Mouse (Mus musculus) brain, embryonic 14.5 days (tissue): Measurements from ENCODE around the gene Cdkn2aipnl. TPM values are rescaled to one million over a fixed set of nuclear protein-coding genes. Genes with fewer than 3 reads are reported as not detected.

Experiments used
- DNase-seq: peaks from one replicate; pipeline ENCODE4 v3.0.0-alpha.2; 2011; ENCODE audit warnings: low read depth
- CTCF ChIP-seq: fragments of 200-500 bp; IDR thresholded peaks from 2 replicates; pipeline ENCODE4 v1.5.1; 2012; ENCODE audit warnings: inconsistent platforms, mild to moderate bottlenecking, moderate library complexity, borderline replicate concordance; ENCODE audit not compliant: insufficient read depth, insufficient read length; ENCODE audit errors: extremely low read depth
- POLR2A ChIP-seq: fragments of 200-500 bp; IDR thresholded peaks from 2 replicates; pipeline ENCODE4 v1.6.1; 2012; ENCODE audit warnings: mild to moderate bottlenecking, inconsistent platforms, borderline replicate concordance; ENCODE audit not compliant: poor library complexity, insufficient read depth, insufficient read length, severe bottlenecking; ENCODE audit errors: extremely low read depth
- polyA plus RNA-seq: library from polyadenylated mRNA; depleted of rRNA; stranded (reverse); fragments of >200 nt; gene quantifications from 2 replicates; pipeline ENCODE4 v1.2.3, GENCODE M21; 2012

The Cdkn2aipnl gene
- polyA plus RNA-seq, 1 experiment, result 56.4 TPM

DNA sequence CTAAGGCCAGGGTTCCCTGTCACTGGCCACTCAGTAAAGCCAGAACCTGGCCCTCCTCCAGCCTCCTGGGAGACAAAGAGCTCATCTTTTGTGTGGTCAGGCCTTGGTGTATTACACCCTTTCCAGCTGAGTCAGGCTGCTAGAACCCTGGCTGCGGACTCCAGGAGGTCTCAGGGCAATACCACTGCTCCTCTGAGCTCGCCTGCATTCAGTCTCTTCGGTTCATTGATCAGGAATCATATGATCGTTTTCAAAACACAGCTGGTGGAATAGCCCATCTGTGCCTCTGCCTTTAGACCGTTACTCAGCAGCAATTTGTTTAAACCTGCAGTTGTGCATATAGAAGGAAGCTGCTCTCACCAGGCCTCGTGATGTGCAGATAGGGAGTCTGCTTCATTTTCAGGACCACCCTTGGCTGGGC lies 30.1 kb upstream of the Cdkn2aipnl start:
- no peak for DNase-seq
- TF ChIP-seq CTCF (no peak), POLR2A (no peak)

DNA sequence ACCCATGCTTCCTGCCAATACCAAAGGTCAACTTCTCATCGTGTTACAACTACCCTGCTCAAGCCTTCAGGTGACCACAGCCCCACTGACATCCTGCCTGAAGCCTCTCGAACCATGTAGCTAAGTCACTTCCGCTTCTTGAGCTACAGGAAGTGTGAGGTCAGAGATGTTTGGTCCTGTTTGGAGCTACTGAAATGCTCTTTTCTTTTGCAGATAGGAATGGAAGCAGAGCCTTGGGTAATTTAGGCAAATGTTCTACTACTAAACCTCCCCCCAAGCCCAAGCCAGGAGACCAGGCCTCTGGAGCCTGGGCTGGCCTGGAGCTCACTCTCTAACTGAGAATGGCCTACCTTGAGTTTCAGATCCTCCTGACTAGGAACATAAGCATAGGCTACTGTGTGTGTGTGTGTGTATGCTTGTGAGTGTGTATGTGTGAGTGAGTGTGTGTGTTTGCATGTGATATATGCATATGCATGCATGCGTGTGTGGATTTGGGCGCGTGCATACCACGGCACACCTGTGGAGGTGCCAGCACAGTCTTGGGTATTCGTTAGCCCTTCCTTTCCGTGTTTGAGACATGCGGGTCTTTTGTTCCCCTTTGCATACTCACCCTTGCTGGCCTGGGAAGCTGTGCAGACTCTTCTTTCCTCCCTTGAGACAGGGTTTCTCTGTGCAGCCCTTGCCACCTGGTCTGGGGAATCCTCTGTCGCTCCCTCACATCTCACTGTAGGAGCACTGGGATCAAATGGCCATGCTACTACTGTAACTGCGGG lies 28.5 kb upstream of the Cdkn2aipnl start:
- DNase-seq, result no peak

DNA sequence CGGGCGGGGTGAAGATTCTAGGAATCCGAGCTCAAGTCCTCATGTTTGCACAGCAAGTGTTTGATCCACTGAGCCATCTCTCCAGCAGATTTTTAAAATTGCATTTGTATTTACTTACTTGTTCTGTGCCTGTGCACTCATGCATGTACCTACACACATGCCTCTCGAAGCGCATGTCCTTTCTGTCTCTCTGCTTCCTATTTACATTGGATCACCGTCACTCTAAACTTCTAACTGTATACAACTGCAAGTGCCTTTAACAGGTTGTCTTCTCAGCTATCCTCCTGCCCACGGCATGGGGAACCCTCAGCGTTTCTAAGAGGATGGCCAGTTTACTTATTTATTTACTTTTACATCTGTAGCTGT lies 27.9 kb upstream of the Cdkn2aipnl start:
- no peak for DNase-seq
- no peak for TF ChIP-seq CTCF

More for the DNA sequence above, 28.5 kb upstream of the Cdkn2aipnl start:
- TF ChIP-seq CTCF (no peak), POLR2A (no peak)

DNA sequence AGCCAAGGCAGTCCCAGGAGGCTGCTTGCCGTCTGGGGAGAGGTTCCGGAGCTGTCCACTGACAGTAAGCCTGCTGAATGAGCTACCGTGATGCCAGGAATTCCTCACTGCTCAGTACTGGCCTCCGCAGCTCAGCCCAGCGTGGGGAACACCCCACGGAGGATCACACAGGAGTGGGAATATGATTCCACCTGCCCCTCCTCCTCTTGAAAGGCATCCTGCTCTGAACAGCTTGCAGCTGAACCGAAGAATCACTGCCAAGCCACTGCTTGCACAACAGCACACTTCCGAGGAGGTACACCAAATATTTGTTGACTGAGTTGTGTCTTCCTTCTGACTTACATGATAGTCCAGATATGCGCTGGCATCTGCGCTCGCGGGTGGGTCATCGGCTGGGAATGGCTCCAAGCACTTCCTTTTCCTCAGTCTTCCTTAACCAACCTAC lies 26.9 kb upstream of the Cdkn2aipnl start:
- DNase-seq, result no peak
- TF ChIP-seq CTCF (no peak), POLR2A (no peak)

DNA sequence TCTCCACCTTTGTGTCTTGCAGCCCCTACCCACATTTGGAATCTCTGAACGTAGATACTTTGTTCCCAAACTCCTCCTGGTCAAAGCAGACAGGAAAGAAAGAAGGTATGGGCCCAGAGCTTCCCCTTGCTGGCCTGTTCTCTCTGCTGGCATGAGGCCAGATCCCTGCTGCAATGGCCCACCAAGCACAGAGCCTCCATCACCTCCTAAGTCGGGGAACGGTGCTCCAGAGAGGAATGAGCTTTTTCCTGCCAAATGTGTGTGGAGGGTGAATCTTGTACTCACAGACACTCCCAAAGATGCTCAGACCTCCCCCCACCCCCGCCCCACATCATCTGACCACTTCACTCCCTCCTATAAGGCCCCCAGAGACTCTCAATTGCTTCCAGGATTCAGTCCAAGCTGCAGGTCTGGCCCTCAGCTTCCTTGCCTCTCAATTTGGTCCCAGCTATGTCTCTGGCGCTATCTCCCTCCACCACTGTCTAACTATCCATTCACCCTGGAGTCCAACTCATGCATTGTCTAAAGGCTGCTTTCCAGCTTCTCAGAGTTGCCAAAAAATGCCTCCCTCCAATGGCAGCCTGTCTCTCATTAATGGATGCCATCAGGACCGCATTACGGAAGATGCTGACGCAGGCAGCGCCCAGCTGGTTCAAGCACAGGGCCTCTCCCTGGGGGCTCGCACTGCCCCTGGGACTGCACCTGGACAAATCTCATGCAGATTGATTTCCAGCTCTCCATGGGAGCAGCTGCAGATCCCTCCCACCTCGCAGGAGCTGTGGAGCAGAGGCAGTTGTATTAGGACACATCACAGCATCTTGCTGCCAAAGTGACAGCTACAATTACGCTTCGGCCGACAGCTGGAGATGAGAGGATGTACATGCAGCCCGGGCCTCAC lies 24.6 kb upstream of the Cdkn2aipnl start:
- peak; percentile 76 for DNase-seq
- TF ChIP-seq CTCF (no peak), POLR2A (no peak)

DNA sequence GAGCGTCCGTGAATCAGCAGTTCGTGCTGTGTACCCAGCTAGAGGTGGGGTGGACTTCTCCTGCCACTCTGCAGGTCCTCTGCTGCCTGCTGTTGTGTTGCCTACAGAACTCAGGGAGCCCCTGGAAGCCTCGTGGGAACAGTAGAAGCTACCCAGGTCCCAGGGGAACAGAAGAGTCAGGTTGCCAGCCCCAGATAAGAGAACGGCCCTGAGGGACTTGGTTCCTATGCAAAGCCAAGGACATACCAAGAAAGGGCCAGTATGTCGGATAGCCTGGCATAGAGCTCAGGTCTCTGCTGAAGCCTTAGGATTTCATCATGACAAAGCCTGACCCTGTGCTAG lies 24.0 kb upstream of the Cdkn2aipnl start:
- no peak for DNase-seq
- TF ChIP-seq POLR2A, result no peak
- no peak for TF ChIP-seq CTCF

DNA sequence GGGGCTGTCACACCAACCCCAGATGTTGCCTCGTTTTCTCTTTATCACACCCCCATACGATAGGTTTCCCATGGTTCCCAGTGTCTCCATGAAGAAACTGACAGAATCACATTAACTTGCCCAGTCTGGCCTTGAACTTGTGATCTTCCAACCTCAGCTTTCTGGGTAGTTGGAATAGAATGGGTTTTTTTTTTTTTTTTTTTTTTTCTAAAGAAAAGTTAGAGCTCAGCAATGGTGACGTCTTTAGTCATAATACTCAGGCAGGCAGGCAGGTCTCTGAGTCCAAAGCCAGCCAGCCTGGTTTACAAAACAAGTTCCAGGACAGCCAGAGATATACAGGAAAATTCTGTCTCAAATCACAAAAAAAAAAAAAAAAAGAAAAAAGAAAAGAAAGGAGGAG lies 23.2 kb upstream of the Cdkn2aipnl start:
- TF ChIP-seq POLR2A, result no peak
- TF ChIP-seq CTCF, result no peak
- DNase-seq, result no peak

DNA sequence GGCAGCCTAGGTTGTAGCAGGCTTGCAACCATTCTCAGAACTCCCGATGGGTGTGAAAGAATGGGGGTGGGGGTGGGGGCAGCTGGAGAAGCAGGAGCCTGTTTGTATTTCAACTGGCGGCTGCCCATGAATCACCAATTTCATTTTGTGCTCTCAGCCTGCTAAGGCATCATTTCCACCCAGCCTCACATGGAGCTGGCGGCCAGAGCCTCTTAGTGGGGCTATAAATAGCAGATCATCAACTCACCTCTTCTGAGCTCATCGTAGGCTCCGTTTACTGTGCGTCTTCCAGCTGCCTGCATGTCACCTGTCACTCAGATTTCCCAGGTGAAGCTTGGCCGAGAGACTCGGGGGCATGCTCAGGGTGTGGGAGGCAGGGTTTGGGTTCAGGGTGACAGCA lies 21.9 kb upstream of the Cdkn2aipnl start:
- TF ChIP-seq POLR2A (no peak), CTCF (no peak)
- peak; percentile 39 for DNase-seq

DNA sequence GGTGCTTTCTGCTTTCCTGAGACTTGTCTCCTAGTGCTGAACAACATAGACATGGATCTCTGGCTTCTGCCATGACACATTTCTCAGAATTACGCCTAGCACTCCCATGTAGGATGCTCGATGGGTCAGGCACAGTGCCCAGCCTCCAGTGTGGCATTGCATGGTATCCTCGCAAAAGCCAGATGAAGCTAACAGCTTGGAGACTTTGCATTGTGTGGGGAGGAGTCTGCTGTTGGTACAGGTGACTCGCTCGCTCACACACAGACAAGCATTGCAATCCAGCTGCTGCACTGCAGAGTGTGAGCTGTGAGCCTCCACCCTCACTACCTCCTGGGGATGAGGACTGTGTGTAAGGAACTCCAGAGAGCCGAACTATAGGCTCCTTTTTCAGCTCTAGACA lies 21.3 kb upstream of the Cdkn2aipnl start:
- DNase-seq, result no peak
- TF ChIP-seq CTCF, result no peak
- no peak for TF ChIP-seq POLR2A

DNA sequence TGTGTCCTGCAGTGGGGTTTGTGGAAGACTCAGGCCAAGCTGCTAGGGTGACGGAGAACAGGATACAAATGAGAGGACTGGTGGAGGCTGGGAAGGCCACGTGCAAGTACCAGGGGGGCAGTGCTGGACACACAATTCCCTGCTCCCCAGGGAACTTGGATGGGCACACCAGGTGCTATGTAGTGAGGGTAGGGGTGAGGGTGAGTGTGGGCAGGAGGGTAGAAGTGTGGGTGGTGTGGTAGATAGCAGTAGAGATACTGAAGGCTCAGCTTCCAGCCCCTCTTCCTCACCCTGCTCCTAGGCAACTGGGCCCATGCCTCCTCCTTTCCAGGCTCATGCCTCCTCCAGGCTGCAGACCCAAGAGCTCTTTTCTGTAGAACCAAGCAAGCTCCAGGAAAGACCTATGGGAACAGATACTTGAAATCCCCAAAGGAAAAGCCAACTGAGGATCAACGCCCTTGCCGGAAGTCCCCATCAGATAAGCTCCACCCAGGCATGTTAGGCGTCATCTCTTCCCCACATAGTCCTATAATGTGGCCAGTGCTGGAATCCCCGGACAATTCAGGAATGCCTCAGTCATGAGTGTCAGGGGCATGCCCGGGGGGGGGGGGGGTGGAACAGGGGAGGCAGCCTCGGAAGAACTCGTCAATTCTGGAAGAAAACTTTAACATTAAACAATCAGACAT lies 18.2 kb upstream of the Cdkn2aipnl start:
- DNase-seq, result no peak

DNA sequence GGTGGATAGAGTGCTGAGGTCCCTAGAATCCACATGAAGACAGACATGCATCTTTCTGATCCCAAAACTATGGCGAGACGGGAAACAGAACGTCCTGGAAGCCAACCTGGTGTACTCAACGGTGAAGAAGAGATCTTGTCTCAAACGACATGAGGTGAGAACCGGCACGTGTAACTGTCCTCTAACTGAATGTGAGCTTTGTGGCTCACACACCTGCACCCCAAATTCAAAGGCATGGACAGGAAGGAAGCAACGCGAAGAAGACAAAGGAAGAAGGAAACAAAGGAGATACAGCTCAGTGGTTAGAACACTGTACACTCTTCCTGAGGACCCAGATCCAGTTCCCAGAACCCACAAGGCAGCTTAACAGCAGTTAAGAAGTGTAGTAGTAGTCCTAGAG lies 17.5 kb upstream of the Cdkn2aipnl start:
- DNase-seq, result no peak
- TF ChIP-seq CTCF (no peak), POLR2A (no peak)

More for the DNA sequence above, 18.2 kb upstream of the Cdkn2aipnl start:
- TF ChIP-seq POLR2A (no peak), CTCF (no peak)
